Mouse (Mus musculus): ENCODE results near the gene Unc13a. TPM values are rescaled to one million over a fixed set of nuclear protein-coding genes. Genes with fewer than 3 reads are reported as not detected.

Unc13a gene
- total RNA-seq, 2 experiments from 2014 or later = 1.3 to 1.4 TPM

GRCm38 (mm10) chr8:71586891-71587290, 84.7 kb downstream of the Unc13a start:
- peak; percentile 67 for DNase-seq

- no peak for DNase-seq
These were observed 91.4 kb downstream of the Unc13a start for GRCm38 (mm10) chr8:71580201-71580600.

DNA sequence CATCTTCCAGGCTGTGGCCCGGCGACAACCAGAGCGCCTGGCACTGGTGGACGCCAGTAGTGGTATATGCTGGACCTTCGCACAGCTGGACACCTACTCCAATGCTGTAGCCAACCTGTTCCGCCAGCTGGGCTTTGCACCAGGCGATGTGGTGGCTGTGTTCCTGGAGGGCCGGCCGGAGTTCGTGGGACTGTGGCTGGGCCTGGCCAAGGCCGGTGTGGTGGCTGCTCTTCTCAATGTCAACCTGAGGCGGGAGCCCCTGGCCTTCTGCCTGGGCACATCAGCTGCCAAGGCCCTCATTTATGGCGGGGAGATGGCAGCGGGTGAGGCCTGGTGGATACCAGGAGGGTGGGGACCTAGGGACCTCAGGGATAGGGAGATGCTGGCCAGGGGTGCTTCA, 92.1 kb downstream of the Unc13a start:
- DNase-seq = peak; percentile 62

GRCm38 (mm10) chr8:71579009-71579408, 92.5 kb downstream of the Unc13a start:
- DNase-seq = no peak

DNA sequence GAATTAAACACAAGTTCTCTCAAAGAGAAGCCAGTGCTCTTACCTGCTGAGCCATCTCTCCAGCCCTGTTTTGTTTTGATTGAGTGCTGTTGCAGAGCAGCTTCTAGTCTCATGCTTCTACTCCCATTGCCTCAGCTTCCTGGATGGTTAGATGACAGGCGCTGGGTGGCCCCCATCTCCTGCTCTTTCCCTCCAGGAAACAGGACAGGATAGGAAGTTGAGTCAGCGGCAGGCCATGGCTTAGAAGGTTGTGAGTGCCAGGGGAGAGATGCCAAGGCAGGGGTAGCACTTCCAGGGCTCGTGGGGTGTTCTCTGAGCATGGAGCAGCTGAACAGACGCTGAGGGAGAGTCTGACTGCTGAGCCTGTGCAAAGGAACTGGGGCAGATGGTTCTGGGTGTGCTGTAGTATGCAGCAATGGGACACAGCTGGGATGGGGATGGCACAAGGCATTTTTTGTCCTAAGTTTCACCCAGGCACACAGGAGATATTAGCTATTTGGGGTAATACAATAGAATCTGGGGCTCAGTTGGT, 93.6 kb downstream of the Unc13a start:
- no peak for DNase-seq

DNA sequence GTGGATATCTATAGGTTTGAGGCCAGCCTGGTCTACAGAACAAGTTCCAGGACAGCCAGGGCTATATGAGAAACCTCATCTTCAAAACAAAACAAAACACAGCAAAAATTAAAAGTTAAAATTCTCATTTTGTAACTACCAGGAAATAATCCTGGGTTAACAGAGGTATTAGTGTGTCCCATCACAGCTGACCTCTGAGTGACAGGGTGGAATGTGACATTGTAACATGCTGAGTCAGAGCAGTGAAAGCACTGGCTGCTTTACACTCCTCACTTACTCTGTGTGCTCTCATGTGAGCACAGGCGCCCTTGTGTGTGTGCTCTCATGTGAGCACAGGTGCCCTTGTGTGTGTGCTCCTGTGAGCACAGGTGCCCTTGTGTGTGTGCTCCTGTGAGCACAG, 96.5 kb downstream of the Unc13a start:
- DNase-seq = no peak

- peak; percentile 37 for DNase-seq
These were observed 97.1 kb downstream of the Unc13a start for GRCm38 (mm10) chr8:71574426-71574825.

Small RNAs within 50 kb of the gene (microRNA-seq; reads per million reads assigned to microRNA genes)
- gene Mir6769b = 0 reads per million in 2 experiments

Other genes with a start within 250 kb of the Unc13a start
- 10 to 100 TPM; 37.7 to 39.3 TPM for gene Abhd8, start 208.1 kb downstream of the Unc13a start, total RNA-seq (2021)
- gene Mrpl34, start 206.8 kb downstream of the Unc13a start, total RNA-seq (2021) = 100 to 1,000 TPM in 1 of 2 experiments, 10 to 100 TPM in 1; 96.0 to 107 TPM
- gene Dda1, start 202.6 kb downstream of the Unc13a start, total RNA-seq (2021) = 10 to 100 TPM; 42.0 to 46.2 TPM
- gene Ano8, start 185.8 kb downstream of the Unc13a start, total RNA-seq (2021) = 10 to 100 TPM; 13.5 to 15.4 TPM
- 10 to 100 TPM; 17.8 to 20.1 TPM for gene Gtpbp3, start 183.7 kb downstream of the Unc13a start, total RNA-seq (2021)
- gene Plvap, start 160.0 kb downstream of the Unc13a start, total RNA-seq (2021) = 10 to 100 TPM; 35.8 to 43.2 TPM
- gene Ccdc194, start 146.0 kb downstream of the Unc13a start, total RNA-seq (2021) = under 1 TPM; 0.14 to 0.29 TPM
- 10 to 100 TPM; 12.8 to 13.8 TPM for gene Bst2, start 134.3 kb downstream of the Unc13a start, total RNA-seq (2021)
- 10 to 100 TPM; 31.6 to 32.4 TPM for gene Mvb12a, start 128.8 kb downstream of the Unc13a start, total RNA-seq (2021)
- gene Tmem221, start 112.9 kb downstream of the Unc13a start, total RNA-seq (2021) = not detected
- not detected for gene Nxnl1, start 105.2 kb downstream of the Unc13a start, total RNA-seq (2021)
- gene Slc27a1, start 102.9 kb downstream of the Unc13a start, total RNA-seq (2021) = 10 to 100 TPM; 77.0 to 80.3 TPM
- 10 to 100 TPM; 92.0 to 95.5 TPM for gene Pgls, start 79.6 kb downstream of the Unc13a start, total RNA-seq (2021)
- gene Fam129c, start 74.1 kb downstream of the Unc13a start, total RNA-seq (2021) = 1 to 10 TPM; 1.3 to 2.3 TPM
- gene Colgalt1, start 60.8 kb downstream of the Unc13a start, total RNA-seq (2021) = 10 to 100 TPM; 48.0 to 50.3 TPM
- gene Jak3, start 4.5 kb upstream of the Unc13a start, total RNA-seq (2021) = 10 to 100 TPM; 15.8 TPM
- 1 to 10 TPM; 6.6 to 6.9 TPM for gene Insl3, start 17.5 kb upstream of the Unc13a start, total RNA-seq (2021)
- gene B3gnt3, start 30.0 kb upstream of the Unc13a start, total RNA-seq (2021) = 1 to 10 TPM; 7.5 to 7.6 TPM
- 1 to 10 TPM; 1.6 to 2.4 TPM for gene Fcho1, start 54.0 kb upstream of the Unc13a start, total RNA-seq (2021)
- 1 to 10 TPM; 6.8 to 7.3 TPM for gene Zfp709, start 210.3 kb upstream of the Unc13a start, total RNA-seq (2021)
- gene Zfp882, start 236.9 kb upstream of the Unc13a start, total RNA-seq (2021) = 1 to 10 TPM; 2.4 to 5.1 TPM
- gene Zfp617, start 236.9 kb upstream of the Unc13a start, total RNA-seq (2021) = 10 to 100 TPM; 29.5 to 29.6 TPM